Comparison of ENCODE assay signal across 25 mouse cellular contexts in genomic region chr1:80635825-80636224, GRCm38 (mm10).
A peak's percentile ranks its signal among the peaks of the same experiment; 100 is the strongest.
DNase-seq lines count a peak whose midpoint lies in the region; ATAC-seq and TF ChIP-seq lines count a peak whose summit lies in the region.
"Had no signal": no experiment of that assay in that cellular context is flagged by ENCODE, and none has a peak within 500 bp of the region (broad histone marks: within the 10 kb centered on the region; RNA-seq: fewer than 3 reads in every experiment).

No protein-coding gene starts in this region.

- no peak for TF ChIP-seq CTCF in thymus, adult 2 months (IDR thresholded peaks at IDR 0.05; ENCODE audit: borderline replicate concordance, control insufficient read depth, extremely low read depth, insufficient read depth, low read length, poor library complexity)
- TF ChIP-seq CTCF in liver, postnatal 0 days (IDR thresholded peaks at IDR 0.05; ENCODE audit: low read depth): no peak

- no peak overlapping the region for H3K9ac ChIP-seq in liver, postnatal 0 days (replicated peaks)
- no peak overlapping the region for H3K9ac ChIP-seq in hindbrain, embryonic 14.5 days
- H3K9ac ChIP-seq: hindbrain, embryonic 15.5 days; intestine, embryonic 15.5 days; limb, embryonic 12.5 days; liver, embryonic 15.5 days; midbrain, embryonic 13.5 days; neural tube, embryonic 12.5 days; stomach, embryonic 15.5 days had no signal

- DNase-seq in heart, adult 11 months: peak; percentile 85
- DNase-seq in heart, embryonic 10.5 days (ENCODE audit: low spot score): no peak
- DNase-seq in thymus, postnatal 0 days (ENCODE audit: low spot score): peak; percentile 19
- DNase-seq in thymus, adult 2 months: no peak
- DNase-seq in liver, postnatal 0 days: no peak
- no peak for DNase-seq in right cerebral cortex, postnatal 36 days (ENCODE audit: low spot score in 2 of 2)
- DNase-seq in MN1 (ENCODE audit: low spot score): no peak
- no peak for DNase-seq in hindbrain, embryonic 14.5 days (ENCODE audit: low spot score)
- DNase-seq: adrenal gland, postnatal 14 days; cerebellum, adult 9-11 months; gastrocnemius, postnatal 25 days; heart, postnatal 4 days; kidney, adult 8-10 months; kidney, postnatal 10 days; right cerebral cortex, postnatal 14 days; thymus, postnatal 4 days had no signal

- H3K27ac ChIP-seq in heart, embryonic 10.5 days: no peak overlapping the region
- no peak overlapping the region for H3K27ac ChIP-seq in thymus, adult 2 months (ENCODE audit: control insufficient read depth, insufficient read depth, low read length)
- H3K27ac ChIP-seq in liver, postnatal 0 days (ENCODE audit: low read depth): 0 out of 2 replicates have a peak overlapping the region, but pooled peaks have one; percentile 16
- no peak overlapping the region for H3K27ac ChIP-seq in hindbrain, embryonic 14.5 days
- H3K27ac ChIP-seq: forebrain, embryonic 10.5 days; hindbrain, embryonic 15.5 days; intestine, embryonic 15.5 days; limb, embryonic 12.5 days; liver, embryonic 15.5 days; midbrain, embryonic 13.5 days; neural tube, embryonic 12.5 days; stomach, embryonic 15.5 days had no signal

- H3K9me3 ChIP-seq in heart, embryonic 10.5 days: no peaks in the 10 kb centered on the region
- no peaks in the 10 kb centered on the region for H3K9me3 ChIP-seq in liver, postnatal 0 days (ENCODE audit: low read length)
- H3K9me3 ChIP-seq in hindbrain, embryonic 14.5 days (ENCODE audit: control insufficient read depth, low read length): no peaks in the 10 kb centered on the region
- H3K9me3 ChIP-seq: forebrain, embryonic 10.5 days; hindbrain, embryonic 15.5 days; intestine, embryonic 15.5 days; limb, embryonic 12.5 days; liver, embryonic 15.5 days; midbrain, embryonic 13.5 days; neural tube, embryonic 12.5 days; stomach, embryonic 15.5 days had no signal

- no peak for ATAC-seq in liver, postnatal 0 days
- ATAC-seq in hindbrain, embryonic 14.5 days (ENCODE audit: low FRiP score): no peak
- ATAC-seq: intestine, embryonic 15.5 days; midbrain, embryonic 13.5 days had no signal

- H3K36me3 ChIP-seq in heart, embryonic 10.5 days: no peaks in the 10 kb centered on the region
- peaks cover 14% of the 10 kb centered on the region for H3K36me3 ChIP-seq in thymus, adult 2 months (ENCODE audit: control insufficient read depth, insufficient read depth, low read length)
- H3K36me3 ChIP-seq in liver, postnatal 0 days (replicated peaks; ENCODE audit: insufficient read depth, low read length): peaks cover 3% of the 10 kb centered on the region; the same call in 1 of the 2 replicates
- H3K36me3 ChIP-seq in hindbrain, embryonic 14.5 days (replicated peaks; ENCODE audit: control insufficient read depth, insufficient read depth): no peaks in the 10 kb centered on the region
- H3K36me3 ChIP-seq: forebrain, embryonic 10.5 days; G1E; hindbrain, embryonic 15.5 days; intestine, embryonic 15.5 days; limb, embryonic 12.5 days; liver, embryonic 15.5 days; midbrain, embryonic 13.5 days; neural tube, embryonic 12.5 days; stomach, embryonic 15.5 days had no signal

- H3K4me3 ChIP-seq in heart, embryonic 10.5 days: no peak overlapping the region
- H3K4me3 ChIP-seq in thymus, adult 2 months (ENCODE audit: control insufficient read depth, insufficient read depth, low read length): no peak overlapping the region
- H3K4me3 ChIP-seq in liver, postnatal 0 days (ENCODE audit: low read depth, low read length): no peak overlapping the region
- no peak overlapping the region for H3K4me3 ChIP-seq in hindbrain, embryonic 14.5 days (replicated peaks; ENCODE audit: low read length)
- H3K4me3 ChIP-seq: forebrain, embryonic 10.5 days; hindbrain, embryonic 15.5 days; intestine, embryonic 15.5 days; limb, embryonic 12.5 days; liver, embryonic 15.5 days; midbrain, embryonic 13.5 days; neural tube, embryonic 12.5 days; stomach, embryonic 15.5 days had no signal

- H3K27me3 ChIP-seq in heart, embryonic 10.5 days (ENCODE audit: insufficient read depth, poor library complexity, severe bottlenecking): no peaks in the 10 kb centered on the region
- no peaks in the 10 kb centered on the region for H3K27me3 ChIP-seq in thymus, adult 2 months (ENCODE audit: control insufficient read depth, insufficient read depth, low read length)
- H3K27me3 ChIP-seq in liver, postnatal 0 days (ENCODE audit: insufficient read depth, low read length): no peaks in the 10 kb centered on the region
- no peaks in the 10 kb centered on the region for H3K27me3 ChIP-seq in hindbrain, embryonic 14.5 days (ENCODE audit: control insufficient read depth, insufficient read depth, low read length)
- H3K27me3 ChIP-seq: hindbrain, embryonic 15.5 days; intestine, embryonic 15.5 days; limb, embryonic 12.5 days; liver, embryonic 15.5 days; midbrain, embryonic 13.5 days; neural tube, embryonic 12.5 days; stomach, embryonic 15.5 days had no signal

- no peak for TF ChIP-seq POLR2A in thymus, adult 2 months (IDR thresholded peaks at IDR 0.05; ENCODE audit: control insufficient read depth, extremely low read depth, insufficient read depth, low read length, poor library complexity)

- H3K4me1 ChIP-seq in heart, embryonic 10.5 days: no peaks in the 10 kb centered on the region
- H3K4me1 ChIP-seq in thymus, adult 2 months (replicated peaks; ENCODE audit: control insufficient read depth, insufficient read depth, low read length): peaks cover 6% of the 10 kb centered on the region
- H3K4me1 ChIP-seq in liver, postnatal 0 days (ENCODE audit: insufficient read depth): 0 out of 2 replicates have a peak, but pooled peaks cover 5% of the 10 kb centered on the region
- H3K4me1 ChIP-seq in hindbrain, embryonic 14.5 days (replicated peaks; ENCODE audit: control insufficient read depth, insufficient read depth, low read length): peaks cover 2% of the 10 kb centered on the region
- H3K4me1 ChIP-seq: intestine, embryonic 15.5 days; liver, embryonic 15.5 days; stomach, embryonic 15.5 days had no signal

- no peak overlapping the region for H3K4me2 ChIP-seq in liver, postnatal 0 days (ENCODE audit: low read depth, low read length)
- H3K4me2 ChIP-seq in hindbrain, embryonic 14.5 days (replicated peaks): no peak overlapping the region
- H3K4me2 ChIP-seq: hindbrain, embryonic 15.5 days; intestine, embryonic 15.5 days; limb, embryonic 12.5 days; liver, embryonic 15.5 days; midbrain, embryonic 13.5 days; neural tube, embryonic 12.5 days; stomach, embryonic 15.5 days had no signal

- TF ChIP-seq EP300 in liver, postnatal 0 days (IDR thresholded peaks at IDR 0.05; ENCODE audit: low read depth): no peak

- WGBS in heart, embryonic 10.5 days: 88% methylated on average over 4 of the region's 4 CpGs
- 20% methylated on average over 4 of the region's 4 CpGs for WGBS in thymus, adult 2 months
- WGBS in liver, postnatal 0 days (ENCODE audit: insufficient replicate concordance): 82% methylated on average over 4 of the region's 4 CpGs
- 97% methylated on average over 4 of the region's 4 CpGs for WGBS in hindbrain, embryonic 14.5 days

Comparison
In these comparisons a context has a peak if more than half of its experiments do, and no peak if none do; other contexts are left out.
1. DNase-seq: peak in heart, adult 11 months (single experiment) and thymus, postnatal 0 days (single experiment); none in heart, embryonic 10.5 days (single experiment), thymus, adult 2 months (single experiment), liver, postnatal 0 days (single experiment), right cerebral cortex, postnatal 36 days (0 of 2), MN1 (single experiment) and hindbrain, embryonic 14.5 days (single experiment).